8 mouse cellular contexts compared by ENCODE assay signal in the genomic region with DNA sequence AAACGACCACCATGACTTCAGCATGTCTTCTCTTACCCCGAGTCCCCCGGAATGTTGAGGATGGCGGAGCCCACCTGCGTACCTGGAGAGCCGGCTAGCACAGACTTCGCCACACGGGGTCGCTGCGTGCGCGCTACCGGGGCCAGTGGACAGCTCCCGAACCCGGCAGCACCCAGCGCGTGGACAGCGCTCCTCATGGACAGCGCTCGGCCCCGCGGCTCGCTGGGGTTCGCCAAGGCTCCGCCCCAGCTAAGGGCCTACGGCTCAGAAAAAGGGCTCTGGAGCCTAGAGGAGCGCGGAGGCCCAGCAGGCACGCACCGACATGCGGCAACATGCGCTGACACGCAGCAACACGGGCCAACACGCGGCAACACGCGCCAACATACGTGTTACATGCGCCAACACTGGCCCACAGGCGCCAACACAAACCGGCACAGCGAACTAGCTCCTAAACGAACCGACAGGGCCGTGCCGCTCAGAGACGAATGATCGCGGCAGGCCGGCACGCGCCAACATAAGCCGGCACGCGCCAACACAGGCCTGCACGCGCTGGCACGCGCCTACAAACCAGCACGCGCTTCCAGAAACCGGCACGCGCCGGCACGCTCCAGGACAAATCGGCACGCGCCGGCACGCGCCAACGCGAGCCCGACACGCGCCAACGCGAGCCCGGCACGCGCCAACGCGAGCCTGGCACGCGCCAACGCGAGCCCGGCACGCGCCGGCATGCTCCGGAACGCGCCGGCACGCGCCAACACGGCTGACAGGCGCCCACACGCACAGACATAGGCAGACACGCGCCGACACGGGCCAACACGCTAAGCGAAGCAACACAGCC. TPM values are rescaled to one million over a fixed set of nuclear protein-coding genes. Genes with fewer than 3 reads are reported as not detected.
DNase-seq lines count a peak whose midpoint lies in the region; ATAC-seq and TF ChIP-seq lines count a peak whose summit lies in the region.

No protein-coding gene starts in this region.

- H3K9ac ChIP-seq in forebrain, embryonic 13.5 days = no peak overlapping the region; the same call in 1 of the 2 replicates
- H3K9ac ChIP-seq in heart, embryonic 16.5 days (ENCODE audit: low read length) = no peak overlapping the region
- H3K9ac ChIP-seq in liver, adult 2 months (ENCODE audit: low read depth, low read length) = no peak overlapping the region
- peak overlapping the region; percentile 67 for H3K9ac ChIP-seq in midbrain, postnatal 0 days (replicated peaks; ENCODE audit: low read length, poor library complexity, severe bottlenecking)

- H3K4me3 ChIP-seq in forebrain, embryonic 13.5 days = peak overlapping the region; percentile 37
- H3K4me3 ChIP-seq in heart, embryonic 16.5 days (ENCODE audit: low read length) = peak overlapping the region; percentile 39
- H3K4me3 ChIP-seq in liver, adult 2 months (ENCODE audit: insufficient read depth, low read depth, low read length) = no peak overlapping the region; the same call in 1 of the 2 replicates
- peak overlapping the region; percentile 42 for H3K4me3 ChIP-seq in midbrain, postnatal 0 days (ENCODE audit: low read depth, low read length)

- no peak overlapping the region for H3K27ac ChIP-seq in forebrain, embryonic 13.5 days
- H3K27ac ChIP-seq in heart, embryonic 16.5 days (ENCODE audit: low read length) = no peak overlapping the region
- H3K27ac ChIP-seq in liver, adult 2 months (replicated peaks; ENCODE audit: insufficient read depth, low read depth, low read length) = no peak overlapping the region
- peak overlapping the region; percentile 92 for H3K27ac ChIP-seq in midbrain, postnatal 0 days (ENCODE audit: low read depth, low read length)

- 52% methylated on average over 108 of the region's 108 CpGs for WGBS in forebrain, embryonic 13.5 days
- 56% methylated on average over 108 of the region's 108 CpGs for WGBS in heart, embryonic 16.5 days
- 65% methylated on average over 108 of the region's 108 CpGs for WGBS in liver, adult 2 months
- WGBS in midbrain, postnatal 0 days = 66% methylated on average over 108 of the region's 108 CpGs

- ATAC-seq in forebrain, embryonic 13.5 days = peak; percentile 90
- ATAC-seq in heart, embryonic 16.5 days (replicated peaks; ENCODE audit: extremely low read depth, insufficient read depth, low FRiP score) = peak; percentile 86
- peak; percentile 91 for ATAC-seq in midbrain, postnatal 0 days (ENCODE audit: low FRiP score)

- H3K79me2 ChIP-seq in liver, adult 2 months (ENCODE audit: control insufficient read depth, insufficient read depth, low read length) = no peaks in the 10 kb centered on the region; the same call in 1 of the 2 replicates

- peak; percentile 72 for TF ChIP-seq CTCF in liver, adult 2 months (IDR thresholded peaks at IDR 0.05; ENCODE audit: low read depth, low read length)
- peak; percentile 81 for TF ChIP-seq CTCF in midbrain, postnatal 0 days (IDR thresholded peaks at IDR 0.05)

- no peak for TF ChIP-seq POLR2A in liver, adult 2 months (IDR thresholded peaks at IDR 0.05; ENCODE audit: extremely low read depth, insufficient read depth, low read length)

- H3K9me3 ChIP-seq in forebrain, embryonic 13.5 days (replicated peaks) = peaks cover 56% of the 10 kb centered on the region
- peaks cover 27% of the 10 kb centered on the region for H3K9me3 ChIP-seq in heart, embryonic 16.5 days (replicated peaks; ENCODE audit: control insufficient read depth, low read length)
- peaks cover 14% of the 10 kb centered on the region; the same call in 1 of the 2 replicates for H3K9me3 ChIP-seq in midbrain, postnatal 0 days (ENCODE audit: low read length)

- DNase-seq in urinary bladder, adult 18-20 months (ENCODE audit: low spot score in 2 of 2) = peak; percentile 22 to 24
- no peak for DNase-seq in urinary bladder, postnatal 10 days (ENCODE audit: low spot score)
- DNase-seq in kidney, postnatal 14 days = peak; percentile 83
- peak; percentile 33 for DNase-seq in liver, adult 2 months (ENCODE audit: extremely low read depth, low read depth, low spot score)
- peak; percentile 87 for DNase-seq in midbrain, postnatal 0 days (ENCODE audit: low spot score)
- DNase-seq in testis, postnatal 14 days (ENCODE audit: low spot score) = peak; percentile 84

- H3K27me3 ChIP-seq in forebrain, embryonic 13.5 days = peaks cover 91% of the 10 kb centered on the region
- H3K27me3 ChIP-seq in heart, embryonic 16.5 days (ENCODE audit: control insufficient read depth, insufficient read depth, low read length) = peaks cover 68% of the 10 kb centered on the region
- H3K27me3 ChIP-seq in liver, adult 2 months (ENCODE audit: control insufficient read depth, insufficient read depth, low read length) = peaks cover 2% of the 10 kb centered on the region
- H3K27me3 ChIP-seq in midbrain, postnatal 0 days (ENCODE audit: insufficient read depth, low read length) = peaks cover 17% of the 10 kb centered on the region

- peaks cover 4% of the 10 kb centered on the region; the same call in 1 of the 2 replicates for H3K4me1 ChIP-seq in forebrain, embryonic 13.5 days
- peaks cover 5% of the 10 kb centered on the region; the same call in 1 of the 2 replicates for H3K4me1 ChIP-seq in heart, embryonic 16.5 days (ENCODE audit: control insufficient read depth, insufficient read depth, low read length)
- no peaks in the 10 kb centered on the region for H3K4me1 ChIP-seq in liver, adult 2 months (ENCODE audit: control insufficient read depth, insufficient read depth, low read length)
- H3K4me1 ChIP-seq in midbrain, postnatal 0 days (ENCODE audit: insufficient read depth, low read length) = no peaks in the 10 kb centered on the region

- H3K4me2 ChIP-seq in forebrain, embryonic 13.5 days = peak overlapping the region; percentile 58
- peak overlapping the region; percentile 67 for H3K4me2 ChIP-seq in heart, embryonic 16.5 days (ENCODE audit: low read depth, low read length)
- peak overlapping the region; percentile 52 for H3K4me2 ChIP-seq in midbrain, postnatal 0 days (ENCODE audit: low read depth, low read length, poor library complexity, severe bottlenecking)

- peaks cover 46% of the 10 kb centered on the region for H3K36me3 ChIP-seq in forebrain, embryonic 13.5 days (ENCODE audit: poor library complexity, severe bottlenecking)
- peaks cover 49% of the 10 kb centered on the region for H3K36me3 ChIP-seq in heart, embryonic 16.5 days (ENCODE audit: control insufficient read depth, insufficient read depth)
- H3K36me3 ChIP-seq in liver, adult 2 months (ENCODE audit: control insufficient read depth, insufficient read depth, low read length) = no peaks in the 10 kb centered on the region
- H3K36me3 ChIP-seq in midbrain, postnatal 0 days (ENCODE audit: insufficient read depth, low read length) = no peaks in the 10 kb centered on the region

RNA-seq across cellular contexts. Expression of a gene that starts 12.5 kb away (rescaled TPM):
- polyA plus RNA-seq in forebrain, embryonic 13.5 days (2015; fragmentation: Nextera tagmentation; extraction: Ambion mirVana) = 165 and 188 TPM in 2 replicates
- polyA plus RNA-seq in heart, embryonic 16.5 days (2015; fragmentation: Nextera tagmentation; extraction: Ambion mirVana) = 496 and 553 TPM in 2 replicates
- total RNA-seq in liver, adult 2 months (2014; rRNA removed) = 3.9 and 4.0 TPM in 2 replicates
- 1.6 and 3.0 TPM in 2 replicates for polyA plus RNA-seq in liver, adult 2 months (2012; rRNA removed)
- 94.0 and 110 TPM in 2 replicates for total RNA-seq in midbrain, postnatal 0 days (2014; rRNA removed)
- polyA plus RNA-seq in midbrain, postnatal 0 days (2015; fragmentation: Nextera tagmentation; extraction: Ambion mirVana) = 43.9 and 44.0 TPM in 2 replicates

Comparison
In these comparisons a context has a peak if more than half of its experiments do, and no peak if none do; other contexts are left out.
1. RNA of a gene that starts 12.5 kb away (polyA plus RNA-seq): 496 to 553 TPM in heart, embryonic 16.5 days, 165 to 188 TPM in forebrain, embryonic 13.5 days and 43.9 to 44.0 TPM in midbrain, postnatal 0 days; 1.6 to 3.0 TPM in liver, adult 2 months; every median in the first group is over 10 times any median in the second.
2. Peak in every context shown above with its lines, with median percentiles within 50 percentile points of each other: ATAC-seq and H3K4me2 ChIP-seq.